Mouse (Mus musculus) ES-Bruce4 (cell line): ENCODE results near the gene Ddx19a. TPM values are rescaled to one million over a fixed set of nuclear protein-coding genes. Genes with fewer than 3 reads are reported as not detected.
"Not testable (repeated sequence)": the region's sequence is repeated elsewhere in the genome, so short reads cannot be mapped to it uniquely, and the experiment has no call there.

Experiments used
- H3K27ac ChIP-seq: 2 replicates; pipeline ENCODE4 v1.5.1; 2012; ENCODE audit warnings: low read length, inconsistent platforms; ENCODE audit not compliant: insufficient read depth
- H3K27me3 ChIP-seq: 2 replicates; pipeline ENCODE4 v1.6.1; 2012; ENCODE audit warnings: mild to moderate bottlenecking, low read length, inconsistent platforms; ENCODE audit not compliant: control insufficient read depth, poor library complexity, insufficient read depth, severe bottlenecking
- H3K36me3 ChIP-seq: 2 replicates; pipeline ENCODE4 v1.6.1; 2012; ENCODE audit warnings: inconsistent platforms, mild to moderate bottlenecking, low read length, moderate library complexity; ENCODE audit not compliant: control insufficient read depth, poor library complexity, insufficient read depth, severe bottlenecking
- H3K4me1 ChIP-seq: one replicate; pipeline ENCODE4 v1.8.1; 2011; ENCODE audit warnings: low read length; ENCODE audit not compliant: control insufficient read depth, insufficient read depth
- H3K4me3 ChIP-seq: 2 replicates; pipeline ENCODE4 v1.5.1; 2011; ENCODE audit warnings: low read depth, mild to moderate bottlenecking, low read length
- H3K9ac ChIP-seq: 2 replicates; pipeline ENCODE4 v1.6.1; 2012; ENCODE audit warnings: low read depth, mild to moderate bottlenecking, inconsistent platforms; ENCODE audit not compliant: poor library complexity, severe bottlenecking
- H3K9me3 ChIP-seq: replicated peaks from 2 replicates; pipeline ENCODE4 v1.6.1; 2012; ENCODE audit warnings: mild to moderate bottlenecking, low read length, inconsistent platforms; ENCODE audit not compliant: control insufficient read depth, poor library complexity, insufficient read depth, severe bottlenecking
- CTCF ChIP-seq: IDR thresholded peaks from one replicate; pipeline ENCODE4 v1.8.1; 2011; ENCODE audit warnings: low read depth, low read length
- EP300 ChIP-seq: IDR thresholded peaks from 2 replicates; pipeline ENCODE4 v1.6.1; 2011; ENCODE audit warnings: low read depth, low read length; ENCODE audit not compliant: insufficient read depth
- POLR2A ChIP-seq: IDR thresholded peaks from one replicate; pipeline ENCODE4 v1.8.1; 2011; ENCODE audit warnings: low read length; ENCODE audit not compliant: insufficient read depth
- polyA plus RNA-seq: library from polyadenylated mRNA; stranded (reverse); fragments of >200 nt; gene quantifications from 2 replicates; pipeline ENCODE4 v1.2.4, GENCODE M21; 2011; ENCODE audit warnings: low read depth; ENCODE audit not compliant: missing spikeins, insufficient read depth, insufficient read length

Gene Ddx19a
- polyA plus RNA-seq, 1 experiment = 71.7 TPM

DNA sequence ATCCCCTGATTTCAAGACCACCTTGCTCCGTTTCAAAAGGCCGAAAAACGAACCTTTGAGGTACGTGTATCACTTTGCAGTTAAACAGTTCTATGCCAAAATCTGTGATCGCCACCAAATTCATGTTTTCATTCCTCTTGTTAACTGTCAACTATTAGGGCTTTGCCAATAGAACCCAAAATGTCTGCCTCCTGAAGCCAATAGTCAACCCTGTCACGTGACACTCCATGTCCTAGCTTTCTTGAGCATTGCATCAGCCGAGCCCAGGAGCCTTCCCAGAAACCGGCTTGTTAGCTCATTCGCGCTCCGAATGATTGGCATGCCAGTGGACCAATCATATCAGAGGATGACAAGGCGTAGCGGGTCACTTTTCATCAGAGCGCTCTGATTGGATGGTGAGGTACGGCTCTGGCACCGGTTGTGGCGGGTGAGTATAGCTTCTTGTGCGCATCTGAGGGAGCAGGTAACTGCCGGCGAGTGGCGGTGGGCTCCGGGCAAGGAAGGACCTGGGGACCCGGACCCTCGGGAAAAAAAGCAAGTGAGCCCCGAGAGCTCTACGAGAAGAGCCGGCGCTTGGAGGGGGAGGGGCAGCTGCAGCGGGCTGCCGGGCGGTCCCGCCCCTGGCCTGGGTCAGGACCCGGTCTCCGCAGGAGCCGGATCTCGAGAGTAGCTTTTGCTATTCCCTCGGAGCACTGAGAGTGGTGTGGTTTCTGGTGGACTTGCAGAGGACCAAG, 36.0 kb upstream of the Ddx19a start:
- no peaks in the 10 kb centered on the region for H3K27me3 ChIP-seq
- H3K4me3 ChIP-seq = peak overlapping the region; percentile 92
- H3K4me1 ChIP-seq = no peaks in the 10 kb centered on the region
- TF ChIP-seq POLR2A (no peak), EP300 (0 out of 2 replicates have a peak, but pooled peaks have one; percentile 18), CTCF (no peak)
- no peaks in the 10 kb centered on the region for H3K9me3 ChIP-seq
- H3K36me3 ChIP-seq = peaks cover 34% of the 10 kb centered on the region
- H3K27ac ChIP-seq = peak overlapping the region; percentile 83
- H3K9ac ChIP-seq = peak overlapping the region; percentile 94

DNA sequence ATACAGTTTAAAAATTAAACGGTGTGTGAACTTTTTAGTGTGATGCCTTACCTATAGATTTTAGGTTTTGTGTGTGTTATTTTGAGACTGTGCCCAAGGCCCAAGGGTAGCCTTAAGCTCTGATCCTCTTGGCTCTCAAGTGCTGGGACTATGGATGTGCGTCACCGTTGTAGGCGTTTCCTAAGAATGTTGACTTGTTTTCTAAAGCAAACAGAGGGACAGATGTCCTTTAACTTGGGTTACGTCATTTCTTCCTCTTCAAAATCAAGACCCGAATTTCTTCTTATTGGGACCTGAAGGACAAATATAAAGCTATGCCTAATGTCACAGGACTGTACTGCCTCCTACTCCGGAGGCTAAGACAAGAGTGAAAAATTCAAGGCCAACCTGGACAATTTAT, 35.3 kb upstream of the Ddx19a start, which contains the start of gene Aars:
TSS of gene Aars (plus strand) at position 229 of the 400 bp plus-strand sequence.
- H3K27ac ChIP-seq = peak within 1 kb of the TSS; percentile 83

DNA sequence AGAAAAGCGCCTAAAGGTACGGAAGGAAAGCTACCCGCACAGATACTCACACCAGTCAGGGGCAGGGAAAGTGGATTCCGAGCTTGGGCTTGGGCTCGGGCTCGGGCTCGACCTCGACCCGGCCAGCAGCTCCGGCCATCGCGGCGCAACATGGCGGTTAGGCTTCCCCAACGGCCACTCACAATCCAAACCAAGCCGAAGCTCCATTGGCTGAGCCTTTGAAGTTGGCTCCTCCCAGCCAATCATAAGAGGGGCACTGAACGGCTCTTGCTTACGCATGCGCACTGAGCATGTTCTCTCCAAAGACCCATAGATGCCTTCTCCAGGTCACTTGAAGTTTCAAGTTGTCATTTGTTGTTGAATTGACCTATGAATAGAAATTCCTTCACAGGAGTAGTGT, 34.0 kb upstream of the Ddx19a start, which contains the start of gene Ddx19b:
TSS of gene Ddx19b (minus strand) at position 180 of the 400 bp plus-strand sequence.
- no peaks in the 10 kb centered on the region for H3K27me3 ChIP-seq
- peak within 1 kb of the TSS; percentile 82; the same call in 1 of the 2 replicates for H3K9ac ChIP-seq
- H3K9me3 ChIP-seq = no peaks in the 10 kb centered on the region
- peak within 1 kb of the TSS; percentile 27 for H3K4me3 ChIP-seq
- H3K27ac ChIP-seq = no peak within 1 kb of the TSS
- H3K4me1 ChIP-seq = no peaks in the 10 kb centered on the region
- H3K36me3 ChIP-seq = peaks cover 15% of the 10 kb centered on the region
- TF ChIP-seq POLR2A = no peak
- TF ChIP-seq EP300 = no peak
- no peak for TF ChIP-seq CTCF

More for the DNA sequence above, 35.3 kb upstream of the Ddx19a start, which contains the start of gene Aars:
- no peak for TF ChIP-seq CTCF
- no peak for TF ChIP-seq POLR2A
- no peak for TF ChIP-seq EP300
- Histone ChIP-seq H3K9me3 (no peaks in the 10 kb centered on the region), H3K4me1 (no peaks in the 10 kb centered on the region), H3K36me3 (peaks cover 27% of the 10 kb centered on the region), H3K4me3 (peak within 1 kb of the TSS; percentile 92), H3K27me3 (no peaks in the 10 kb centered on the region), H3K9ac (peak within 1 kb of the TSS; percentile 94)

- no peak overlapping the region for H3K27ac ChIP-seq
- peak overlapping the region; percentile 68 for H3K4me3 ChIP-seq
- no peaks in the 10 kb centered on the region for H3K4me1 ChIP-seq
- TF ChIP-seq POLR2A (no peak), CTCF (no peak), EP300 (no peak)
- H3K27me3 ChIP-seq = no peaks in the 10 kb centered on the region
- peak overlapping the region; percentile 82 for H3K9ac ChIP-seq
- no peaks in the 10 kb centered on the region; the same call in 1 of the 2 replicates for H3K36me3 ChIP-seq
- H3K9me3 ChIP-seq = no peaks in the 10 kb centered on the region
Measured at GRCm38 (mm10) chr8:111030045-111030444, 32.4 kb upstream of the Ddx19a start.

DNA sequence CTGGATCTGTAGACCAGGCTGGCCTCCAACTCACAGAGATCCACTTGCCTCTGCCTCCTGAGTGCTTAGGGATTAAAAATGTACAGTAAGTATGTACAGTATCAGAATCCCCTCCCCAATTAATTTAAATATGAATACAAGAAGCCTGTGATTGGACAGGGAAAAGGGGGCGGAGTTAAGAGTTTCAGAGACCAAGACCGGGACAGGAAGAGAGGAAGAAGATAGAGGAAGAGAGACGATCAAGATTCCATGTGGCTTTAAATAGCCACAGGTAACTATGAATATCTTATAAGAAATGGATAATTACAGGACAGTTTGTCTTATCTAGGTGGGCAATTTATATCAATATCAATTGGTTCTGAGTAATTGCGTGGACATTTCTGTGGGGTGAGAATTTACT, 32.0 kb upstream of the Ddx19a start:
- Histone ChIP-seq H3K27me3 (no peaks in the 10 kb centered on the region), H3K9ac (peak overlapping the region; percentile 82), H3K27ac (no peak overlapping the region), H3K36me3 (no peaks in the 10 kb centered on the region), H3K9me3 (no peaks in the 10 kb centered on the region), H3K4me1 (no peaks in the 10 kb centered on the region), H3K4me3 (peak overlapping the region; percentile 68)
- TF ChIP-seq POLR2A = peak; percentile 53
- no peak for TF ChIP-seq CTCF
- no peak for TF ChIP-seq EP300

GRCm38 (mm10) chr8:111027391-111027937, 29.9 kb upstream of the Ddx19a start:
- 0 out of 2 replicates have a peak, but pooled peaks have one; percentile 47 for TF ChIP-seq EP300
- no peak for TF ChIP-seq POLR2A
- no peaks in the 10 kb centered on the region for H3K4me1 ChIP-seq
- no peaks in the 10 kb centered on the region for H3K36me3 ChIP-seq
- no peak overlapping the region for H3K27ac ChIP-seq
- peak overlapping the region; percentile 73 for H3K9ac ChIP-seq
- H3K9me3 ChIP-seq = no peaks in the 10 kb centered on the region
- H3K4me3 ChIP-seq = peak overlapping the region; percentile 89
- H3K27me3 ChIP-seq = no peaks in the 10 kb centered on the region

DNA sequence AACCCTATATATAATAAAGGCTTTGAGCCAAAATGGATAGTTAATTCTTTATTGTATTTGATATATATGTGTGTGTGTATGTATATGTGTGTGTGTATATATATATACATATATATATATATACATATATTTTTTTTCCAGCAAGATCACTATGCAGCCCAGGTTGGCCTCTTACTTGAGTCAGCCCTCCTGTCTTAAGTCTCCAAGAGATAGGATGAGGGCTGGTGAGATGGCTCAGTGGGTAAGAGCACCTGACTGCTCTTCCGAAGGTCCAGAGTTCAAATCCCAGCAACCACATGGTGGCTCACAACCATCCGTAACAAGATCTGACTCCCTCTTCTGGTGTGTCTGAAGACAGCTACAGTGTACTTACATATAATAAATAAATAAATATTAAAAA, 29.0 kb upstream of the Ddx19a start:
- H3K9me3 ChIP-seq, H3K27ac ChIP-seq, H3K27me3 ChIP-seq, H3K4me3 ChIP-seq, H3K36me3 ChIP-seq, H3K4me1 ChIP-seq, H3K9ac ChIP-seq: not testable (repeated sequence)

DNA sequence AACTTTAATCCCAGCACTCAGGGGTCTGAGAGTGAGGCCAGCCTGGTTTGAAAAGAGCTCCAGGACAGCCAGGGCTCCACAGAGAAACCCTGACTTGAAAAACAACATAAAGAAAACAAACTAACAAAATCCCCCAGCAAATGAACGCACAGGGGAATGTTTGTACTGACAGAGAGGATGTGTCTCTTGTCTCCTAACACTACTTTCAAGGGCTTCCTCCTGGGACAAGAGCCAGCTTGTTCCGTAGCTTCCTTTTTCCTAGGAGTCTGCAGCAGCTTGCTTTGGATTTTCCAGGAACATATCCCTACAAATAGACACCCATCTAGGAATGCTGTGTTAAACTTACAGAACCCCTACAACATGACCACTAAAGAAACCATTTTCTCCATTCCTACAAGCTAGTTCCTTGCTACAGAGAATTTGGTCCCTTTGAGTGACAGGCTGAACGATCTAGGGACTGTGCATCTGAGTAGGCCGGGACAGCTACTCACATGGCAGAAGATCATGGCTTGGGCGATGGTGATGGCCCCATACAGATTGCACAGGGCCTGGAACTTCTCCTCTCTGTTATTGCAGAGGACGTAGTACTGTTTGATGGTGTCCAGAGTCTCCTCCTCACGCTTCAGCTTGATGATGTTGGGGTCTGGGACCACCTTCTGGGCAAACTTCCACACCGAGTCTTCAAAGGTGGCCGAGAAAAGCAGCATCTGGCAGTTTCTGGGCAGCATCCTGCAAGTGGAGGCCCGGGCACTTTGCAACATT, 12.8 kb upstream of the Ddx19a start:
- H3K4me3 ChIP-seq, H3K4me1 ChIP-seq, H3K9ac ChIP-seq, H3K27ac ChIP-seq, H3K27me3 ChIP-seq, H3K9me3 ChIP-seq: not testable (repeated sequence)
- peaks cover 45% of the 10 kb centered on the region for H3K36me3 ChIP-seq
